Mouse (Mus musculus): ENCODE results near the gene Ucn. TPM values are rescaled to one million over a fixed set of nuclear protein-coding genes. Genes with fewer than 3 reads are reported as not detected.

Ucn gene
- not detected in 2 replicates for polyA plus RNA-seq (2012; rRNA removed)

- TF ChIP-seq POLR2A (IDR thresholded peaks at IDR 0.05; ENCODE audit: low read depth, low read length) (no peak), CTCF (conservative IDR thresholded peaks at IDR 0.05; ENCODE audit: insufficient read depth, insufficient read length, low read depth, low read length) (no peak)
- no peaks in the 10 kb centered on the region; the same call in 1 of the 2 replicates for H3K36me3 ChIP-seq (ENCODE audit: control insufficient read depth, insufficient read depth, low read length)
- WGBS, result 1% methylated on average over 52 of the region's 52 CpGs
- no peak for DNase-seq
- no peaks in the 10 kb centered on the region for H3K4me1 ChIP-seq (ENCODE audit: control insufficient read depth, insufficient read depth, low read length)
- H3K4me3 ChIP-seq (ENCODE audit: insufficient read depth, low read depth, low read length), result no peak within 1 kb of the TSS
- no peak within 1 kb of the TSS for H3K27ac ChIP-seq (ENCODE audit: insufficient read depth, low read depth, low read length)
- H3K27me3 ChIP-seq (replicated peaks; ENCODE audit: control insufficient read depth, insufficient read depth, low read length), result no peaks in the 10 kb centered on the region
Measured at GRCm38 (mm10) chr5:31138241-31138967, at the start of gene Ucn. Gene Ucn, minus strand, starts transcription at chr5:31138829.

DNA sequence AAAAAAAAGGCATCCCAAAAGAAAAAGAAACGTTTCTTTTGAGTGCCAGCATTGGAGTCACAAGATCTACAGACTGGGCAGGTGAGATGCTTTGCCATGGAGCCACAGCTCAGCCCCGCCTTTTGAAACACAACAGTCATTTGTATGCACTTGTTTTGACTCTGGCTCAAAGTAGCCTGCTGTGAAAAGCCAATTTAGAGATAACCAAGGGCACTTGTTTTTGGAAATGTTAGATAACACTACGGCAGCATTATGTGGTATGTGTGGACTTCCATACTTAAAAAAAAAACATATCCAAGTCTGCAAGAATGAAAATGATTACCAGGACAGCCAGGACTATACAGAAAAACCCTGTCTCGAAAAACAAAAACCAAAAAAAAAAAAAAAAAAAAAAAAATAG, 45.0 kb upstream of the Ucn start:
- TF ChIP-seq POLR2A (IDR thresholded peaks at IDR 0.05; ENCODE audit: low read depth, low read length) (no peak), CTCF (conservative IDR thresholded peaks at IDR 0.05; ENCODE audit: insufficient read depth, insufficient read length, low read depth, low read length) (no peak)

DNA sequence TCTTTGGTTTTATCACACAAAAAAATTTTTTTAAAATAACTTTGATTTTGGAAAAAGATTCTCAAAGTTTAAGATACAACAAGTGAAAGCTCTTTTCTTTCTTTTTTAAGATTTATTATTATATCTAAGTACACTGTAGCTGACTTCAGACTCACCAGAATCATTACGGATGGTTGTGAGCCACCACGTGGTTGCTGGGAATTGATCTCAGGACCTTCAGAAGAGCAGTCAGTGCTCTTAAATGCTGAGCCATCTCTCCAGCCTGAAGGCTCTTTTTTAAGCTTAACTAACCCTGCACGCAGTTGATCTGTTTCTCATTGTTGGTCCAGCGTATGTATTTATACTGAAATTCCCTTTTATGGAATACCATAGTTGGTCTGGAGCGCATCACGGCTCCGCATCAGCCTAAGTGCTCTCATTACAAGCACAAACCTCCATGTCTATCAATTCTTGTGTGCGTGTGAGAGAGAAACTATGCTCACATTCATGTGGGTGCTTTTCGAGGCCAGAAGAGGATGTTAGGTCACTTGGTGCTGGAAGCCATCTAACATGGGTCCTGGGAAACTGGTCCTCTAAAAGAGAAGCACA, 42.6 kb upstream of the Ucn start:
- WGBS, result 94% methylated on average over 9 of the region's 9 CpGs
- TF ChIP-seq CTCF (conservative IDR thresholded peaks at IDR 0.05; ENCODE audit: insufficient read depth, insufficient read length, low read depth, low read length), result no peak
- no peak for TF ChIP-seq POLR2A (IDR thresholded peaks at IDR 0.05; ENCODE audit: low read depth, low read length)
- H3K4me1 ChIP-seq (ENCODE audit: control insufficient read depth, insufficient read depth, low read length), result peaks cover 4% of the 10 kb centered on the region; the same call in 1 of the 2 replicates
- no peak for DNase-seq
- H3K27ac ChIP-seq (ENCODE audit: insufficient read depth, low read depth, low read length), result no peak overlapping the region
- H3K36me3 ChIP-seq (ENCODE audit: control insufficient read depth, insufficient read depth, low read length), result no peaks in the 10 kb centered on the region
- H3K4me3 ChIP-seq (ENCODE audit: insufficient read depth, low read depth, low read length), result no peak overlapping the region
- no peaks in the 10 kb centered on the region for H3K27me3 ChIP-seq (replicated peaks; ENCODE audit: control insufficient read depth, insufficient read depth, low read length)

More for the DNA sequence above, 45.0 kb upstream of the Ucn start:
- Histone ChIP-seq H3K36me3 (ENCODE audit: control insufficient read depth, insufficient read depth, low read length) (no peaks in the 10 kb centered on the region; the same call in none of the 2 replicates), H3K27ac (ENCODE audit: insufficient read depth, low read depth, low read length) (no peak overlapping the region), H3K27me3 (replicated peaks; ENCODE audit: control insufficient read depth, insufficient read depth, low read length) (no peaks in the 10 kb centered on the region), H3K4me3 (ENCODE audit: insufficient read depth, low read depth, low read length) (no peak overlapping the region), H3K4me1 (ENCODE audit: control insufficient read depth, insufficient read depth, low read length) (peaks cover 4% of the 10 kb centered on the region; the same call in 1 of the 2 replicates)
- 67% methylated on average over 4 of the region's 4 CpGs for WGBS
- no peak for DNase-seq

GRCm38 (mm10) chr5:31179766-31180630, 41.4 kb upstream of the Ucn start, which contains the start of the genes Gm29609 and Gtf3c2:
Gene Gm29609, minus strand, starts transcription at chr5:31179911.
Gene Gtf3c2, minus strand, starts transcription at chr5:31180144.
- under 1% methylated on average over 59 of the region's 59 CpGs for WGBS
- H3K36me3 ChIP-seq (ENCODE audit: control insufficient read depth, insufficient read depth, low read length), result no peaks in the 10 kb centered on the region
- peak; percentile 97 for DNase-seq
- peak within 1 kb of the TSS; percentile 89 for H3K27ac ChIP-seq (ENCODE audit: insufficient read depth, low read depth, low read length)
- peak within 1 kb of the TSS; percentile 82 for H3K4me3 ChIP-seq (ENCODE audit: insufficient read depth, low read depth, low read length)
- H3K4me1 ChIP-seq (ENCODE audit: control insufficient read depth, insufficient read depth, low read length), result peaks cover 4% of the 10 kb centered on the region; the same call in 1 of the 2 replicates
- TF ChIP-seq POLR2A (IDR thresholded peaks at IDR 0.05; ENCODE audit: low read depth, low read length) (peak; percentile 54), CTCF (conservative IDR thresholded peaks at IDR 0.05; ENCODE audit: insufficient read depth, insufficient read length, low read depth, low read length) (no peak)
- H3K27me3 ChIP-seq (replicated peaks; ENCODE audit: control insufficient read depth, insufficient read depth, low read length), result no peaks in the 10 kb centered on the region

DNA sequence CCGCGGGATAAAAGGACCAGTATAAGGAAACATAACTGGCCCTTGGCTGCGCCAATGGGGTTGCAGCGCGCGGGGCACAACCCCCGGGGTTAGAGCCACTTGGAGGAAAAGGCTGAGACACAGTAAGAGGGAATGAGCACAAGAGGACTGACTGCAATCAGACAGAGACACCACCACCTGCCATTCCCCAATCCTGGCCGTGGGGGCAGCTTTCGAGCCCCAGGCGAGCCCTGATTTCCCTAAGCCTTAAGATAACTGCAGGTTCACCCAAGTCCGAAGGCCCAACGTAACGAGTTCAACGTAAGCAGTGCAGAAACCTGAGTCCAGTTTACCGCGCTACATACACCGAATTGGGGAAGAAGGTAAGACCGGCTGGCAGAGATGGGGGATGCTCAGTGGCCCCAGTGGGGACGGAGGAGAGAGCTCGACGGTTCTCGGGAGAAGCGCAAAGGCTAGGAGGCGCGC, 40.7 kb upstream of the Ucn start:
- H3K4me3 ChIP-seq (ENCODE audit: insufficient read depth, low read depth, low read length), result peak overlapping the region; percentile 82
- TF ChIP-seq CTCF (conservative IDR thresholded peaks at IDR 0.05; ENCODE audit: insufficient read depth, insufficient read length, low read depth, low read length), result no peak
- no peak for TF ChIP-seq POLR2A (IDR thresholded peaks at IDR 0.05; ENCODE audit: low read depth, low read length)
- no peaks in the 10 kb centered on the region for H3K36me3 ChIP-seq (ENCODE audit: control insufficient read depth, insufficient read depth, low read length)
- peak overlapping the region; percentile 89; the same call in 1 of the 2 replicates for H3K27ac ChIP-seq (ENCODE audit: insufficient read depth, low read depth, low read length)
- peak; percentile 48 for DNase-seq
- under 1% methylated on average over 25 of the region's 25 CpGs for WGBS
- H3K27me3 ChIP-seq (replicated peaks; ENCODE audit: control insufficient read depth, insufficient read depth, low read length), result no peaks in the 10 kb centered on the region
- peaks cover 4% of the 10 kb centered on the region; the same call in 1 of the 2 replicates for H3K4me1 ChIP-seq (ENCODE audit: control insufficient read depth, insufficient read depth, low read length)

DNA sequence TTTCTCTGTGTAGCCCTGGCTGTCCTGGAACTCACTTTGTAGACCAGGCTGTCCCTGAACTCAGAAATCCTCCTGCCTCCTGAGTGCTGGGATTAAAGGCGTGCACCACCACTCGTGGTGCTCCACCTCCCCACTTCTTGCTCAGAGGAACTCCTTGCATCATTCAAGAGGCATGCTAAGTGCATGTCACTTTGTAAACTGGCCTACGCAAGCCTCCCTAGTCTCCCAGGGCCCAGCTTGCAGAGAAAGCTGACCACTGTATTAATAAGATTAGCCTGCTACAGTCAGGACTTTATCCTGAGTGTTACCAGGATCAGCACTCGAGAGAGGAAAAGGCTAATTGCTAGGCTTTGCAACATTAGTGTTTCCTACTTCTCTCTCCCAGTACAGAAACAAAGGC, 30.0 kb upstream of the Ucn start:
- Histone ChIP-seq H3K27ac (ENCODE audit: insufficient read depth, low read depth, low read length) (no peak overlapping the region), H3K36me3 (ENCODE audit: control insufficient read depth, insufficient read depth, low read length) (peaks cover 15% of the 10 kb centered on the region), H3K4me1 (ENCODE audit: control insufficient read depth, insufficient read depth, low read length) (no peaks in the 10 kb centered on the region), H3K4me3 (ENCODE audit: insufficient read depth, low read depth, low read length) (no peak overlapping the region), H3K27me3 (replicated peaks; ENCODE audit: control insufficient read depth, insufficient read depth, low read length) (no peaks in the 10 kb centered on the region)
- 92% methylated on average over 4 of the region's 4 CpGs for WGBS
- TF ChIP-seq CTCF (conservative IDR thresholded peaks at IDR 0.05; ENCODE audit: insufficient read depth, insufficient read length, low read depth, low read length), result no peak
- TF ChIP-seq POLR2A (IDR thresholded peaks at IDR 0.05; ENCODE audit: low read depth, low read length), result no peak
- no peak for DNase-seq

Measured in kidney, adult 2 months (tissue).